In genomic region chr7:96554277-96554690, GRCm38 (mm10) we compare ENCODE assay signal across 7 mouse cellular contexts.
A peak's percentile ranks its signal among the peaks of the same experiment; 100 is the strongest.
DNase-seq lines count a peak whose midpoint lies in the region; ATAC-seq and TF ChIP-seq lines count a peak whose summit lies in the region.

No protein-coding gene starts in this region.

- H3K27ac ChIP-seq in forebrain, embryonic 11.5 days (ENCODE audit: low read depth, low read length): no peak overlapping the region
- no peak overlapping the region for H3K27ac ChIP-seq in limb, embryonic 14.5 days (replicated peaks; ENCODE audit: low read depth, low read length)

- peak; percentile 14 to 30 for DNase-seq in urinary bladder, adult 18-20 months (ENCODE audit: low spot score in 2 of 2)
- no peak for DNase-seq in urinary bladder, adult 2 months (ENCODE audit: low spot score)
- peak; percentile 66 for DNase-seq in brain, adult 2 months (ENCODE audit: low read depth, low spot score)
- DNase-seq in forebrain, embryonic 11.5 days (ENCODE audit: low spot score): peak; percentile 78
- peak; percentile 1 for DNase-seq in induced T-regulatory cell, adult 2 months (ENCODE audit: low read depth)
- peak; percentile 44 for DNase-seq in limb, embryonic 14.5 days (ENCODE audit: low spot score)
- peak; percentile 55 to 57 for DNase-seq in right cerebral cortex, adult 2 months (ENCODE audit: low spot score in 2 of 2)

- 57% methylated on average over 6 of the region's 6 CpGs for WGBS in forebrain, embryonic 11.5 days
- WGBS in limb, embryonic 14.5 days: 24% methylated on average over 6 of the region's 6 CpGs

- no peak for TF ChIP-seq POLR2A in limb, embryonic 14.5 days (IDR thresholded peaks at IDR 0.05; ENCODE audit: borderline replicate concordance, extremely low read depth, insufficient read depth, insufficient read length)

- H3K4me3 ChIP-seq in forebrain, embryonic 11.5 days (ENCODE audit: low read depth, low read length): no peak overlapping the region
- no peak overlapping the region for H3K4me3 ChIP-seq in limb, embryonic 14.5 days (replicated peaks; ENCODE audit: low read length)

- no peak overlapping the region for H3K9ac ChIP-seq in forebrain, embryonic 11.5 days (ENCODE audit: low read length)
- H3K9ac ChIP-seq in limb, embryonic 14.5 days (ENCODE audit: low read depth, low read length, severe bottlenecking): no peak overlapping the region

- H3K27me3 ChIP-seq in forebrain, embryonic 11.5 days (ENCODE audit: control insufficient read depth, insufficient read depth, low read length): no peaks in the 10 kb centered on the region
- H3K27me3 ChIP-seq in limb, embryonic 14.5 days (ENCODE audit: control insufficient read depth, insufficient read depth, low read length): no peaks in the 10 kb centered on the region

- peak; percentile 25; the same call in 1 of the 2 replicates for ATAC-seq in forebrain, embryonic 11.5 days (replicated peaks; ENCODE audit: low FRiP score)
- no peak for ATAC-seq in limb, embryonic 14.5 days (ENCODE audit: low FRiP score, low read depth)

- H3K4me2 ChIP-seq in forebrain, embryonic 11.5 days (ENCODE audit: low read depth, low read length, severe bottlenecking): no peak overlapping the region
- no peak overlapping the region for H3K4me2 ChIP-seq in limb, embryonic 14.5 days (replicated peaks; ENCODE audit: low read depth, low read length, severe bottlenecking)

- peaks cover 17% of the 10 kb centered on the region; the same call in 1 of the 2 replicates for H3K4me1 ChIP-seq in forebrain, embryonic 11.5 days (replicated peaks; ENCODE audit: control insufficient read depth, insufficient read depth, low read length)
- H3K4me1 ChIP-seq in limb, embryonic 14.5 days (ENCODE audit: control insufficient read depth, insufficient read depth, low read length): peaks cover 43% of the 10 kb centered on the region

- H3K36me3 ChIP-seq in forebrain, embryonic 11.5 days (ENCODE audit: control insufficient read depth, insufficient read depth, low read length): no peaks in the 10 kb centered on the region
- no peaks in the 10 kb centered on the region for H3K36me3 ChIP-seq in limb, embryonic 14.5 days (ENCODE audit: control insufficient read depth, insufficient read depth, low read length)

- H3K9me3 ChIP-seq in forebrain, embryonic 11.5 days (ENCODE audit: control insufficient read depth, low read length): no peaks in the 10 kb centered on the region
- no peaks in the 10 kb centered on the region for H3K9me3 ChIP-seq in limb, embryonic 14.5 days (ENCODE audit: control insufficient read depth, low read length)
